Mouse (Mus musculus) midbrain, embryonic 15.5 days (tissue): ENCODE results near the gene Tnp1. TPM values are rescaled to one million over a fixed set of nuclear protein-coding genes. Genes with fewer than 3 reads are reported as not detected.

ENCODE experiments used
- ATAC-seq: fragments of 200-750 bp; cut with Nextera tagmentation; replicated peaks from 2 replicates; pipeline ENCODE4 v1.8.0; 2017; ENCODE audit warnings: moderate TSS enrichment
- H3K27ac ChIP-seq: fragments of 300-500 bp; sonication (generic); 2 replicates; pipeline ENCODE4 v1.5.1; 2015; ENCODE audit warnings: mild to moderate bottlenecking, inconsistent platforms
- H3K27me3 ChIP-seq: fragments of 300-500 bp; sonication (generic); replicated peaks from 2 replicates; pipeline ENCODE4 v1.6.1; 2015; ENCODE audit warnings: inconsistent platforms
- H3K36me3 ChIP-seq: fragments of 300-500 bp; sonication (generic); replicated peaks from 2 replicates; pipeline ENCODE4 v1.6.1; 2015; ENCODE audit warnings: inconsistent platforms
- H3K4me1 ChIP-seq: fragments of 300-500 bp; sonication (generic); 2 replicates; pipeline ENCODE4 v1.6.1; 2015; ENCODE audit warnings: inconsistent platforms
- H3K4me2 ChIP-seq: fragments of 300-500 bp; sonication (generic); 2 replicates; pipeline ENCODE4 v1.6.1; 2015; ENCODE audit warnings: inconsistent platforms, mild to moderate bottlenecking, moderate library complexity
- H3K4me3 ChIP-seq: fragments of 300-500 bp; sonication (generic); 2 replicates; pipeline ENCODE4 v1.5.1; 2015; ENCODE audit warnings: mild to moderate bottlenecking, inconsistent platforms
- H3K9ac ChIP-seq: fragments of 300-500 bp; sonication (generic); 2 replicates; pipeline ENCODE4 v1.6.1; 2015; ENCODE audit warnings: mild to moderate bottlenecking, inconsistent platforms
- H3K9me3 ChIP-seq: fragments of 300-500 bp; sonication (generic); 2 replicates; pipeline ENCODE4 v1.6.1; 2016; ENCODE audit warnings: inconsistent platforms
- whole genome bisulfite sequencing: fragments of 180-500 bp; shearing (Covaris S2); methylation state at CpG from one replicate; pipeline ENCODE4 v1.1.7; 2015; ENCODE audit warnings: mixed read lengths; 5-methylcytosine and 5-hydroxymethylcytosine counted together
- polyA plus RNA-seq: library from polyadenylated mRNA; unstranded; fragments of >200 nt; fragmentation: Nextera tagmentation; extraction: Ambion mirVana; gene quantifications from 2 replicates; pipeline ENCODE4 v1.2.1, GENCODE M21; 2015

The Tnp1 gene
- polyA plus RNA-seq, 1 experiment from 2014 or later = not detected

DNA sequence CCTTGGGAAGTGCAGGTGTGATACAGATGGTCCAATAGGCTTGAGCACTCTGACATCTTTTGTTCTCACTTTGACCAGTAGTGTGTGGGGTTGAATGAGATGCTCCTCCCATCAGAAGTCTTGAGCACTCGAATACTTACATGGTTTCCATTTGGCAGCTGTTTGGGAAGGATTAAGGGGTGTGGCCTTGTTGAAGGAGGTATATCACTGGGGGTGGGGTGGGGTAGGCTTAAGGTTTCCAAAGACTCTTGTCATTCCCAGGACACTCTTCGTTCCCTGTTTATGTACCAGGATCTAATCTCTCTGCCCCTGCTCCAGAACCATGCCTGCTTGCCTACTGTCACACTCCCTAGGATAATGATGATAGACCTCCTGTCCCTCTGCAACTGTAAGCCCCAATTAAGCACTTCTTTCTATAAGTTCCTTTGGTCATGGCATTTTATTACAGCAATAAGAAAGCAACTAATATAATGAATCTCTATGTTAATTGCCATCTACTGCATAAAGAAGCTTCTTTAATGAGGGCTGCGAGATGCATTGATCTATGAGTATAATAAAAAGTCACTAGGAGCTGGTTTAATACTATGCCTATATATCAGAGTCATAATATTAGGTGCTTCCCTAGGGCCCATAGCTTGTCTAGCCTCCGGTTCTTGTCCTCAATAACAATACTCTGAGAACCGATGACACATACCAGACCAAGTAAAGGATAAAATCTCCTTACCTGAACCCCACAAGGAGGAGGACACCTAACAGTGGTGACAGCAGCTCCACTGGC is 20.8 kb downstream of the Tnp1 start:
- ATAC-seq = no peak
- Histone ChIP-seq H3K4me2 (no peak overlapping the region), H3K27ac (no peak overlapping the region), H3K27me3 (no peaks in the 10 kb centered on the region), H3K9ac (no peak overlapping the region), H3K4me3 (no peak overlapping the region), H3K36me3 (no peaks in the 10 kb centered on the region), H3K9me3 (no peaks in the 10 kb centered on the region), H3K4me1 (no peaks in the 10 kb centered on the region)
- 96% methylated on average over 5 of the region's 5 CpGs for WGBS

DNA sequence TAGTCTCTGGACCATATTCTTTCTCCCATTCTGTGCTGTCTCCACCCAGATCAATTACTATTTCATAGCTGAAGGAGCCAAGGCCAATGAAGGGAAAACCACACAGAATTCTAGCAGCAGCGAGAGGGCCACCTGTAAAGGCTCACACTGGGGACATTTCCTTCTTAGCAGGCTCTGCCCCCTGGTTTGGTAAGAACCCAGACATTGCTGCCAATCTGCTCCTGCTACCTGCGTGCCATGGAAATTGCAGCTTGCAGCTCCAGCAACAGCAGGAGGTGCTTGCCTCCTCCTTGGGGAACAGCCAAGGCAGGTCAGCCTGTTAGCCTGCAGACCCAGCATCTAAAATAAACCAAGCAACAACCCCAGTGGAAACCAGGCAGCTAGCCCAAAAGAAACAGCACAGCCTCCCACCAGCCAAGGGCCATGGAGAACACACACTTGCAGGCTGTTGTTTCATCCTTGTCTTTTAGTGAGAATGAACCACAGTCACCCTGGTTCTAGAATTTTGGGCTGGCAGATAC is 22.7 kb downstream of the Tnp1 start:
- no peak for ATAC-seq
- Histone ChIP-seq H3K9ac (no peak overlapping the region), H3K27ac (no peak overlapping the region), H3K4me2 (no peak overlapping the region), H3K36me3 (no peaks in the 10 kb centered on the region), H3K9me3 (no peaks in the 10 kb centered on the region), H3K27me3 (no peaks in the 10 kb centered on the region), H3K4me3 (no peak overlapping the region), H3K4me1 (no peaks in the 10 kb centered on the region)
- 68% methylated on average over 2 of the region's 2 CpGs for WGBS

DNA sequence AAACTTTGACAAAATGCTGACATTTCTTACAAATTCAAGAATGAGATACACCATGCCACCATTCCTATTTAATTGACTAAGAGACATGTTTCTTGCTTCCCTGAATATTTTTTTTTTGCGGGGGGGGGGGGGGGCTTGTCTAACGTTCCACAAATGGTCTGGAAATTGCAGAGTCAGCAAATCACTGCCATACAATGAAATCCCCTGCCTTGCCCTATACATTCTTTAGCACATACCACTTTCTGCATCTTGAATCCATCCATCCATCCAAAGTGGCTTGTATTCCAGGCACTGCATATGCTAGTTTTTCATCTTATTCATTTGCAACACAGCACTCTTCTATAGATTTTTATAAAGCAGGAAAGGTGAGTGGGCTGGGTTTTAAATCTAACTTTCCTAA is 23.5 kb downstream of the Tnp1 start:
- 65% methylated on average over 2 of the region's 2 CpGs for WGBS
- H3K4me2 ChIP-seq = no peak overlapping the region
- no peak overlapping the region for H3K4me3 ChIP-seq
- no peak for ATAC-seq
- H3K4me1 ChIP-seq = no peaks in the 10 kb centered on the region
- H3K27me3 ChIP-seq = no peaks in the 10 kb centered on the region
- H3K9ac ChIP-seq = no peak overlapping the region
- H3K9me3 ChIP-seq = no peaks in the 10 kb centered on the region
- no peak overlapping the region for H3K27ac ChIP-seq
- H3K36me3 ChIP-seq = no peaks in the 10 kb centered on the region

DNA sequence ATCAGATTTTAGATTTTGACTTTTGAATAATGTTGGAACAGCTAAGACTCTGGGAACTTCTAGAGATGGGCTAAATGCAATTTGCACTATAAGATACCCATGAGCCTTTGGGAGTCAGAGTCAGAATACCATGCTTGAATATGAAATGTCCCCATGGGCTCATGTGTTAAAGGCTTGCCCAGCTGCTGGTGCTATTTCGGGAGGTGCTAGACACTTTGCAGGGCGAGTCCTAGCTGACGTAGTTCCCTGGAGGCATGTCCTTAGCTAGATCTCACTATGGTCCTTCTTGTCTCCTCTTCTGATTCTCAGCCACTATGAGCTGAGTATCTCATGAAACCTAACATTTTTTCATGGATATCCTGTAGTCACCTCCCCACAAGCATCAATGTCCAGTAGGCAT is 26.8 kb downstream of the Tnp1 start:
- H3K27ac ChIP-seq = no peak overlapping the region
- no peak for ATAC-seq
- H3K27me3 ChIP-seq = no peaks in the 10 kb centered on the region
- no peaks in the 10 kb centered on the region for H3K36me3 ChIP-seq
- no peak overlapping the region for H3K4me3 ChIP-seq
- WGBS = 98% methylated on average over 3 of the region's 3 CpGs
- no peaks in the 10 kb centered on the region for H3K4me1 ChIP-seq
- no peak overlapping the region for H3K9ac ChIP-seq
- no peak overlapping the region for H3K4me2 ChIP-seq
- no peaks in the 10 kb centered on the region for H3K9me3 ChIP-seq

DNA sequence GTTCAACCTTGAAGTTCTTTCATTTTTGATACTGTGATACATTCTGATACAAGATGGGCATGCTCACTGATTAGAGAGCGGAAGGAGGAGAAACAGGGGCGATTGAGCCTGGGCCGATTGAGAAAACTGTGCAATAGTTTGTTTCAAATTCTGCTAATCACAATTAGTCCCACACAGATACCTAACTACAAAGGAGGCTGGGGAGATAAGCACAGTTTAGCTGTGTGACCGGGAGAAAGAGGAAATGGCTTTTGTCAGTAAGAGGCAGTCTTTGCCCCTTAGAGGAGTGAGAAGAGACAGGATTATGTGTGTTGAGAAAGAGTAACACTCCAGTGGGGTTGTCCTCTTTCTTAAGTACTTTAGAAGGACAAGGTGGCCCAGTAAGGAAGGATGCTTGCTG is 29.0 kb downstream of the Tnp1 start:
- Histone ChIP-seq H3K9ac (no peak overlapping the region), H3K27me3 (no peaks in the 10 kb centered on the region), H3K4me2 (no peak overlapping the region), H3K4me1 (no peaks in the 10 kb centered on the region), H3K9me3 (no peaks in the 10 kb centered on the region), H3K4me3 (no peak overlapping the region), H3K36me3 (no peaks in the 10 kb centered on the region), H3K27ac (no peak overlapping the region)
- WGBS = 81% methylated on average over 4 of the region's 4 CpGs
- ATAC-seq = no peak

DNA sequence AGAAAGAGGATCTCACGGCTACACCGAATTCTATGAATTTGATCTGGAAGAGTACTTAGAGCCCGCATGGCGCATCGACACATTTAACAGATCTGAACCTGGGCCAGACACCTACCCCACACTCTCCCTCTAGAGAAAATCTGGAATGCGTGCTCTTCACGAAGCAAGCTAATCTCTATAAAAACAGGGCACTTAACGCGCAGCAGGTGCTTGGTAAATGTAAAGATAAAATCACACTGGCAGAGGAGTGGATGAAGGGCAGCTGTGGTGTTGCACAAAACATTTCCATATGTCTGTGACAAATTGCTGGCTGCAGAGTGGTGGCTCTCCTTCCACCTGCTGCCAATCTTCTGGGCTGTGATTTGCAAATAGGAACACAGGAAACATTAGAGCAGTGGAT is 36.8 kb downstream of the Tnp1 start:
- Histone ChIP-seq H3K27me3 (no peaks in the 10 kb centered on the region), H3K27ac (no peak overlapping the region), H3K4me2 (no peak overlapping the region), H3K4me3 (no peak overlapping the region), H3K4me1 (no peaks in the 10 kb centered on the region), H3K36me3 (no peaks in the 10 kb centered on the region), H3K9me3 (no peaks in the 10 kb centered on the region), H3K9ac (no peak overlapping the region)
- 81% methylated on average over 9 of the region's 9 CpGs for WGBS
- ATAC-seq = no peak

DNA sequence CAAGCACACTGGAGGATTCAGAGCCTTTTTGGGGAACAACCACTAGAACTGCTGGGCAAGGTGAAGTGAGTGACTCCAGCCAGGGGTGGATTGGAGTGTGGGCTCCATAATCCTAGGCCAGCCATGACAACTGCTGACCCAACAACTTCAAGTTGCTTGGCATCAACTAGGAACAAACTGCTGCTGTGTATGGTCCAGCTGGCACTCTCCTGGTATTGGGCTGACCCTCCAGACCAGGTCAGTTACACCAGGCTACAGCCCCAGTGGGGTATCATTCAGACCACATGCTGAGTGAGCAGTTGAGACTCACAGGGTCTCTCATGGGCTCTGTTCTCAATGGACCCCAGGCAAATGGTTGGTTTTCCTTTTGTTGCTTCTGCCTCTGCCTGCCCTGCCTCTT is 41.5 kb downstream of the Tnp1 start:
- no peak for ATAC-seq
- no peaks in the 10 kb centered on the region for H3K27me3 ChIP-seq
- no peak overlapping the region for H3K4me3 ChIP-seq
- H3K36me3 ChIP-seq = no peaks in the 10 kb centered on the region
- H3K9ac ChIP-seq = no peak overlapping the region
- H3K27ac ChIP-seq = no peak overlapping the region
- no peaks in the 10 kb centered on the region for H3K9me3 ChIP-seq
- no peak overlapping the region for H3K4me2 ChIP-seq
- no peaks in the 10 kb centered on the region for H3K4me1 ChIP-seq

DNA sequence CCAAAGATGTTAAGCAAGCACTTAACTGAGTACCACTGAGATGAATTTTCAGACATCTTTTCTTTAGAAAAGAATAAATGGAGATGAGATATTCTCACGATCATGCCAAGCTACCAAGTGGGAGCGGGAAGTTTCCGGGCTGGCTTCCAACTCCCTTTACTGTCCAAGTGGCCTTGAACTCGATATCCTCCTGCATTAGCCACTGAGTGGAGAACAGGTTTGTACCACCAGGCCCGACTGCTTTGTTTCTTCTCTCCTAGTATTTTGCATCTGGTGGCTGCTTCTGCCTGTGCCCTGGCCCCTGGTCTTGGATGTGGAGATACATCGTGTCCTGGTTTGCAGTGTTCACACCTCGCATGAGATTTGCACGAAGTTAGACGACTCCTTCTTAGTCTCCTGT is 45.2 kb downstream of the Tnp1 start:
- 91% methylated on average over 9 of the region's 9 CpGs for WGBS
- Histone ChIP-seq H3K27me3 (no peaks in the 10 kb centered on the region), H3K9me3 (no peaks in the 10 kb centered on the region), H3K36me3 (no peaks in the 10 kb centered on the region), H3K27ac (no peak overlapping the region), H3K4me2 (no peak overlapping the region), H3K9ac (no peak overlapping the region), H3K4me1 (no peaks in the 10 kb centered on the region), H3K4me3 (no peak overlapping the region)
- no peak for ATAC-seq

DNA sequence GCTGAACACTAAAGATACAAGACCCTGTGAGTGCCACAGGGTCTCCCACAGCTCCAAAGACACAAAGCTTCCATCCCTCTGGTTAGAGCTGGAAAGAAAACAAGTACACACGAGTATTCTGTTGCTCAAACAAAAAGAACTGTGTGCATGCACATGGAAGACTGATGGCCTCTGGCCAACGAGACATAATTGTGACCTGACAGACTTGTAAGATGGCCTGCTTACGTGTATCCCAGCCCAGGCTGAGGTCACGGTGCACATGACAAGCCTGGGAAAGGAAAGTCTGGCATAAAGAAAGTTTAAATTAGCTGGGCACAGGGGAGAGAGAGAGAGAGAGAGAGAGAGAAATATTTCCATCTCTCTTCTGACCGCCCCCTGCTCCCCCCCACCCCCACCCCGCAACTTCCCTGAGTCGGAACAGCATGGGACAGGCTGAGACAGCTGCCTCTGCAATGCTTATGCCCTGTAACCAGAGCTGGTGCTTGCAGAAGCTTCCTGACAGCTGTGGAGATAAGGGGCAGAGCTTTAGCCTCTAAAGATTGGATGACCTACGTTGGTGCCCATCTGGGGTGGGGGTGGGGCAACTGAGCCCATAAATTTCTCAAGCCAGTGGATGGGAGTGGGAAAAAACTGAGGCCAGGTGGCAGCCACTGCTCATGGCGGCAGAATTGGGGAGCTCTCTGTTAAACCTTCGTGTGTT is 46.4 kb downstream of the Tnp1 start:
- H3K9ac ChIP-seq = no peak overlapping the region
- no peak overlapping the region for H3K4me3 ChIP-seq
- WGBS = 45% methylated on average over 10 of the region's 10 CpGs
- no peaks in the 10 kb centered on the region for H3K27me3 ChIP-seq
- no peaks in the 10 kb centered on the region for H3K36me3 ChIP-seq
- no peak overlapping the region for H3K4me2 ChIP-seq
- ATAC-seq = no peak
- H3K27ac ChIP-seq = no peak overlapping the region
- no peaks in the 10 kb centered on the region for H3K9me3 ChIP-seq
- no peaks in the 10 kb centered on the region for H3K4me1 ChIP-seq

GRCm38 (mm10) chr1:72966423-72966822 is 49.3 kb downstream of the Tnp1 start:
- no peaks in the 10 kb centered on the region for H3K9me3 ChIP-seq
- no peaks in the 10 kb centered on the region for H3K36me3 ChIP-seq
- H3K9ac ChIP-seq = no peak overlapping the region
- 92% methylated on average over 4 of the region's 4 CpGs for WGBS
- H3K4me2 ChIP-seq = no peak overlapping the region
- no peak overlapping the region for H3K4me3 ChIP-seq
- H3K27ac ChIP-seq = no peak overlapping the region
- no peaks in the 10 kb centered on the region for H3K27me3 ChIP-seq
- no peak for ATAC-seq
- H3K4me1 ChIP-seq = peaks cover 5% of the 10 kb centered on the region; the same call in 1 of the 2 replicates
